Mouse (Mus musculus) embryonic facial prominence, embryonic 14.5 days (tissue): ENCODE measurements around the gene Ntm. TPM values are rescaled to one million over a fixed set of nuclear protein-coding genes. Genes with fewer than 3 reads are reported as not detected.

Source experiments
- ATAC-seq: fragments of 200-750 bp; cut with Nextera tagmentation; 2 replicates; pipeline ENCODE4 v1.8.0; 2017; ENCODE audit warnings: low read depth, moderate number of reproducible peaks, moderate TSS enrichment
- DNase-seq: peaks from one replicate; pipeline ENCODE4 v3.0.0-alpha.2; 2015; ENCODE audit warnings: low spot score
- H3K27ac ChIP-seq: fragments of 300-500 bp; sonication (generic); replicated peaks from 2 replicates; pipeline ENCODE4 v1.5.1; 2014; ENCODE audit warnings: low read depth, mild to moderate bottlenecking, low read length, moderate library complexity
- H3K27me3 ChIP-seq: fragments of 300-500 bp; sonication (generic); replicated peaks from 2 replicates; pipeline ENCODE4 v1.6.1; 2014; ENCODE audit warnings: low read length; ENCODE audit not compliant: control insufficient read depth, insufficient read depth
- H3K36me3 ChIP-seq: fragments of 300-500 bp; sonication (generic); 2 replicates; pipeline ENCODE4 v1.6.1; 2014; ENCODE audit warnings: low read length, mixed read lengths; ENCODE audit not compliant: control insufficient read depth, insufficient read depth
- H3K4me1 ChIP-seq: fragments of 300-500 bp; sonication (generic); 2 replicates; pipeline ENCODE4 v1.6.1; 2014; ENCODE audit warnings: antibody characterized with exemption, low read length; ENCODE audit not compliant: control insufficient read depth, insufficient read depth
- H3K4me2 ChIP-seq: fragments of 300-500 bp; sonication (generic); 2 replicates; pipeline ENCODE4 v1.6.1; 2014; ENCODE audit warnings: low read depth, mild to moderate bottlenecking, low read length, moderate library complexity, mixed read lengths
- H3K4me3 ChIP-seq: fragments of 300-500 bp; sonication (generic); 2 replicates; pipeline ENCODE4 v1.5.1; 2014; ENCODE audit warnings: low read depth, mild to moderate bottlenecking, low read length
- H3K9ac ChIP-seq: fragments of 300-500 bp; sonication (generic); 2 replicates; pipeline ENCODE4 v1.6.1; 2014; ENCODE audit warnings: low read depth, mild to moderate bottlenecking, low read length, moderate library complexity, mixed read lengths
- H3K9me3 ChIP-seq: fragments of 300-500 bp; sonication (generic); 2 replicates; pipeline ENCODE4 v1.6.1; 2016; ENCODE audit warnings: low read length; ENCODE audit not compliant: control insufficient read depth
- WGBS: fragments of 180-500 bp; shearing (Covaris S2); extraction: QIAGEN DNeasy Blood & Tissue Kit; methylation state at CpG from one replicate; pipeline ENCODE4 v1.1.7; 2014; 5-methylcytosine and 5-hydroxymethylcytosine counted together
- polyA plus RNA-seq: library from polyadenylated mRNA; unstranded; fragments of >200 nt; fragmentation: Nextera tagmentation; extraction: Ambion mirVana; gene quantifications from 2 replicates; pipeline ENCODE4 v1.2.1, GENCODE M21; 2014

The Ntm gene
- polyA plus RNA-seq, 1 experiment from 2014 or later = 28.2 TPM

DNA sequence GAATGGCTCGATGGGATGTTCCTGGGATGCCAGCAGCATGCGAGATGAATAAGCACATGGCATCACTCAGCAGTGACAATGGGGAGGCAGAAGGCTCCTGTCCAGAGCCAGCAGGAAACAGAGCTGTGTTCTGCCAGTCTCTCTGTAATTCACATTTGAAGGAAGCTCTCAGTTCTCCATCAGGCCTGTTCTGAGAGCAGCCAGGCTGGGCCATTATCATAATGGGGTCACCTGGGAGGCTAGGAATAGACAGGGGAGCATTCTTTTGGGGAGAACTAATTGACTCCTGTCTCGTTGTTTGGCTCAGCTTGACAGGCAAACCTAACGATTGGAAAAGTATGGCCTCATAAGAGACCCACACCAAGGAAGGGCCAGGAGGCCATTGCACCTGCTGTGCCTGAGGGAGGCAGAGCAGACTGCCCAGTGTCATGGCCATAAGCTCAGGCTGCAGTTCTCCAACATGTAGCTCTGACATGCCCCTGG, 386.8 kb downstream of the Ntm start:
- no peak overlapping the region for H3K4me2 ChIP-seq
- no peak overlapping the region for H3K4me3 ChIP-seq
- H3K4me1 ChIP-seq = no peaks in the 10 kb centered on the region
- DNase-seq (no peak), ATAC-seq (no peak)
- no peaks in the 10 kb centered on the region for H3K9me3 ChIP-seq
- no peak overlapping the region for H3K9ac ChIP-seq
- no peaks in the 10 kb centered on the region for H3K27me3 ChIP-seq
- H3K27ac ChIP-seq = no peak overlapping the region
- no peaks in the 10 kb centered on the region for H3K36me3 ChIP-seq
- WGBS = 43% methylated on average over 4 of the region's 4 CpGs

DNA sequence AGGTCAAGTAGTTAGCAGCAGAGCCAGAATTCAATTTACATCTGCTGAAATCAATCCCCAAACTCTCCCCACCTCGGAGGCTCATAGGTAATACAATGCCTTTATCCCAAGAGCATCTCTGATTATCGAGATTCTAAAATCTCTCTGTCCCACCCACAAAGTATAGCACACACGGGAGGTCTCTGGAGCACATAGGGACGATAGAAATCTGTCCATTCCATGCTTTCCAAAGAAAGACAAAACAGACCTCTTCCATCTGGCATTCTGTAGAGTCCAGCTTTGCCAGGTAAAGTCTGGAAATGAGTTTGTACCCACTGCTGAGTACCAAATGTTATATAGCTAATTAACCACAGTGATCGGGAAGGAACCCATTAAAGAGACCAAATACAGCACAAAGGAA, 388.4 kb downstream of the Ntm start:
- Histone ChIP-seq H3K27ac (no peak overlapping the region), H3K9ac (no peak overlapping the region), H3K36me3 (no peaks in the 10 kb centered on the region), H3K4me3 (no peak overlapping the region), H3K9me3 (no peaks in the 10 kb centered on the region), H3K4me1 (no peaks in the 10 kb centered on the region), H3K4me2 (no peak overlapping the region), H3K27me3 (no peaks in the 10 kb centered on the region)
- no peak for DNase-seq
- ATAC-seq = no peak
- 72% methylated on average over 5 of the region's 5 CpGs for WGBS

- ATAC-seq (no peak), DNase-seq (no peak)
- no peaks in the 10 kb centered on the region for H3K9me3 ChIP-seq
- no peaks in the 10 kb centered on the region for H3K27me3 ChIP-seq
- H3K36me3 ChIP-seq = no peaks in the 10 kb centered on the region
- no peak overlapping the region for H3K9ac ChIP-seq
- H3K4me3 ChIP-seq = no peak overlapping the region
- 48% methylated on average over 5 of the region's 5 CpGs for WGBS
- H3K27ac ChIP-seq = no peak overlapping the region
- no peak overlapping the region for H3K4me2 ChIP-seq
- peaks cover 7% of the 10 kb centered on the region for H3K4me1 ChIP-seq
Observed at GRCm38 (mm10) chr9:29568571-29568970, 394.4 kb downstream of the Ntm start.

DNA sequence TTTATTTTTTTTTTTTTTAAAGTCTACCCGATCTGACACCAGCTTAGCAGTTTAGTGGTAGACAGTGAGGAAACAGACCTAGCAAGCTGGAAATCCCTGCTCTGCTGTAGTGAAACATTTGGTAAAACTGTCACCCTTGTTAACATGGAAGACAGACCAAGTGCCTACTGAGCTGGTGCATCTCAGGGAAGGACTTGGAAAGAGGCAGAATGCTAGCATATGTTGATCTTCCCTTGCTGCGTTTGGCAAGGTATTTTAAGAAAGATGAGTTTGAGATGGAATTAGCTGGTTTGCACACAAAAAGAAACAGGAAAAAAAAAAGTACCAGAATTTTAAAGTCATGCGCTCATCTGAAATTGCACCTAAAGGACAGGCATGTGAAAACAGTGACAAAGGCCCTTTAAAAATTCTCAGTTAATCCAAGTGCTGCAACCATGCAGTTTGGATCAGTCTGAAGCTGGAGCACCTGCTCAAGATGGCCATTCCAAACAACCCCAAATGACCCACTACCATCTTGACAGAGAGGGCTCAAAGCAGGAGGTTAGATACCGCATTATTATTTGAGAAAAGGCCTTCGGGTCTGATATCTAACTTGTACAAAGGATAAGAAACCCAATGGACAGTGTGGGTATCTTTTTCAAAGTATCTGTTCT, 400.4 kb downstream of the Ntm start:
- 76% methylated on average over 5 of the region's 5 CpGs for WGBS
- H3K36me3 ChIP-seq = no peaks in the 10 kb centered on the region
- no peak overlapping the region for H3K27ac ChIP-seq
- H3K4me1 ChIP-seq = peaks cover 12% of the 10 kb centered on the region
- H3K9ac ChIP-seq = no peak overlapping the region
- H3K27me3 ChIP-seq = no peaks in the 10 kb centered on the region
- no peaks in the 10 kb centered on the region for H3K9me3 ChIP-seq
- ATAC-seq (no peak), DNase-seq (no peak)
- H3K4me2 ChIP-seq = no peak overlapping the region
- H3K4me3 ChIP-seq = no peak overlapping the region

GRCm38 (mm10) chr9:29558915-29559314, 404.0 kb downstream of the Ntm start:
- ATAC-seq = no peak
- Histone ChIP-seq H3K27me3 (no peaks in the 10 kb centered on the region), H3K4me2 (no peak overlapping the region), H3K9me3 (no peaks in the 10 kb centered on the region), H3K27ac (no peak overlapping the region), H3K36me3 (no peaks in the 10 kb centered on the region), H3K4me1 (peaks cover 9% of the 10 kb centered on the region), H3K9ac (no peak overlapping the region), H3K4me3 (no peak overlapping the region)
- 90% methylated on average over 4 of the region's 4 CpGs for WGBS
- no peak for DNase-seq

GRCm38 (mm10) chr9:29550582-29550981, 412.4 kb downstream of the Ntm start:
- WGBS = 78% methylated on average over 8 of the region's 8 CpGs
- ATAC-seq = no peak

GRCm38 (mm10) chr9:29550107-29550506, 412.8 kb downstream of the Ntm start:
- ATAC-seq (no peak), DNase-seq (no peak)
- H3K4me3 ChIP-seq = no peak overlapping the region
- no peaks in the 10 kb centered on the region for H3K36me3 ChIP-seq
- no peaks in the 10 kb centered on the region for H3K27me3 ChIP-seq
- no peak overlapping the region for H3K4me2 ChIP-seq
- no peak overlapping the region for H3K9ac ChIP-seq
- H3K27ac ChIP-seq = no peak overlapping the region
- no peaks in the 10 kb centered on the region for H3K4me1 ChIP-seq
- 91% methylated on average over 8 of the region's 8 CpGs for WGBS
- no peaks in the 10 kb centered on the region for H3K9me3 ChIP-seq

More at GRCm38 (mm10) chr9:29550582-29550981, 412.4 kb downstream of the Ntm start:
- Histone ChIP-seq H3K4me3 (no peak overlapping the region), H3K4me2 (no peak overlapping the region), H3K9ac (no peak overlapping the region), H3K27ac (no peak overlapping the region), H3K9me3 (no peaks in the 10 kb centered on the region), H3K27me3 (no peaks in the 10 kb centered on the region), H3K4me1 (no peaks in the 10 kb centered on the region), H3K36me3 (no peaks in the 10 kb centered on the region)
- no peak for DNase-seq

DNA sequence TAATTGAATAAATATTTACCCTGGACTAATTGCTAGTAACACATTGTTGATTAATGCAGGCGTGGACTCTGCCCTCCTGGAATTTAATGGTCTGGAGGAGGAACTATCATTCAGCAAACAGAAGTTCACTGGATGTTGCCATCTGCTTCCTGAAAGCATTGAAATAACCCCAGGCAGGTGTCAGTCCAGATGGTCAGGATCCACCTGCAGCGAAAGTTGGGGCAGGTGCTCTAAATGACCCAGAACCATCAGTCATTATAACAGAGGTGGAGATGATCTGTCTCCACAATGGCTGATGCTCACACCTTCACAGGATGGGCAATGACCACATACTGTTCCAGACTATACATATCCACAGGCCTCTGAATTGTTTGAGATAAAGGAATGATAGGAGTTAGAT, 426.5 kb downstream of the Ntm start:
- peaks cover 11% of the 10 kb centered on the region for H3K4me1 ChIP-seq
- no peaks in the 10 kb centered on the region for H3K36me3 ChIP-seq
- 78% methylated on average over 2 of the region's 2 CpGs for WGBS

DNA sequence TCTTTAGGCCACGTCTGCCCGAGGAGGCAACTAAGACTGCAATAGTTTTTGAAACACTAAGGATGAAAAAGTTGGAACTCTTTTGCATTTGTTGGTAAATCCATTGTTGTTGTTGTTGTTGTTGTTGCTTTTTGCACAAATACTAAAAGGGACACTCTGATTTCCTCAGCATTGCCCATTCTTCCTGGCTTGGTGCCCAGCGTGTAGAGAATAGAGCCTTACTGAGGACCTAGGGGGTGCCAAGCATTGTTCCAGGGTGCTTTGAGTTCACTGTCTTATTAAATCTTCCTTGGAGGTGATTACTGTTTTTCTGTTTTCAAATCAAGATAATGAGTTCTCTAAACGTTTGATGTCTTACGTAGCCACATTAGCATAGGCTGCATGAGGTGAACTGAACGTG, 428.2 kb downstream of the Ntm start:
- no peaks in the 10 kb centered on the region for H3K9me3 ChIP-seq
- H3K4me3 ChIP-seq = no peak overlapping the region
- ATAC-seq = no peak
- no peaks in the 10 kb centered on the region for H3K27me3 ChIP-seq
- no peak overlapping the region for H3K27ac ChIP-seq
- no peak for DNase-seq
- no peak overlapping the region for H3K4me2 ChIP-seq
- no peaks in the 10 kb centered on the region for H3K36me3 ChIP-seq
- WGBS = 74% methylated on average over 6 of the region's 6 CpGs
- peaks cover 11% of the 10 kb centered on the region for H3K4me1 ChIP-seq
- H3K9ac ChIP-seq = no peak overlapping the region

More for the DNA sequence above, 426.5 kb downstream of the Ntm start:
- ATAC-seq = no peak
- Histone ChIP-seq H3K27ac (no peak overlapping the region), H3K4me2 (no peak overlapping the region), H3K27me3 (no peaks in the 10 kb centered on the region), H3K9me3 (no peaks in the 10 kb centered on the region), H3K9ac (no peak overlapping the region), H3K4me3 (no peak overlapping the region)
- no peak for DNase-seq
